Mouse (Mus musculus) urinary bladder, postnatal 25 days (tissue): Measurements from ENCODE around the gene Sinhcaf.
A peak's percentile ranks its signal among the peaks of the same experiment; 100 is the strongest.
"Not testable (repeated sequence)": the region's sequence is repeated elsewhere in the genome, so short reads cannot be mapped to it uniquely, and the experiment has no call there.

Experiments used
- DNase-seq: peaks from one replicate; pipeline ENCODE4 v3.0.0; 2022; ENCODE audit warnings: low spot score

Gene Sinhcaf

DNA sequence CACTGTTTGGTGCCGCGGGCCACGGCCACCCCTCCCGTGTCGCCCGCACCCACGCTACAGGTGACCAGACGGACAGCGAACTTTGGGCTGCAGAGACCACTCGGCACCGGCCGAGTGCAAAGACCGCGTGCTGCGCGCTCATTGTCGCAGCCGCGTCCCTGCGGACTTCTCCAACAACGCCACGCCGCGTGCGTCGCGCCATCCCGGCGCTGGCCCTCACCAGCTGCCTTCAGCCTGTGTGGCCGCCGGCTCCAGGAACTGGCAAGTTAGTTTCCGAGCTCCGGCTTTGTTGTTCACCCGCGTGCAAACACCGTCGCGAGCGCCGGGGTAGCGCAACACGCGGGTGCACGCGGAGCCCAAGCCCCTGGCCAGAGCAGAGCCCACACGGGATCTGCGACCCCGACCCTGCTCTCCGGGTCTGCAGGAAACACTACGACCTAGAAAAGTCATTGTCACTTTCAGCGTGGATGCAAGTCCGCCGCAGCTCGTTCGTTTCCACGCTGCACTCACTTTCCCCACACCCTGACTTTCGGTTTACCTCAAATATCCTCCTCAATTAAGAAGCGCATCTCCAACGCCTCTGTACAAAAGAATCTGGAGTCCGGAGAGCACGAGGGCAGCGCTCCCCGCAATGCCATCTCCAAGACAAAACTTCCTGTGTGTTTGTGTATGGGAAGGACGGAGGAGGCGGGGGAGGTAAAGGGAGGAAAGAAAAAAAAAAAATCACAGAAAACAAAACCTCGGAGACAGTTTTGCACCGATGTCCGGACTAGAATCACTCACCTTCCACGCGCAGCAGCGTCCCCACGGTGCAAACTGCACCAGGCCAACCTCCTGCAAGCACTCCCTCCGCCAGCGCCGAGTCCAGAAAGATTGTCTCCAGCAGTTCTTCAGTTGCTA, 508 bp downstream of the Sinhcaf start:
- DNase-seq, result peak; percentile 34

DNA sequence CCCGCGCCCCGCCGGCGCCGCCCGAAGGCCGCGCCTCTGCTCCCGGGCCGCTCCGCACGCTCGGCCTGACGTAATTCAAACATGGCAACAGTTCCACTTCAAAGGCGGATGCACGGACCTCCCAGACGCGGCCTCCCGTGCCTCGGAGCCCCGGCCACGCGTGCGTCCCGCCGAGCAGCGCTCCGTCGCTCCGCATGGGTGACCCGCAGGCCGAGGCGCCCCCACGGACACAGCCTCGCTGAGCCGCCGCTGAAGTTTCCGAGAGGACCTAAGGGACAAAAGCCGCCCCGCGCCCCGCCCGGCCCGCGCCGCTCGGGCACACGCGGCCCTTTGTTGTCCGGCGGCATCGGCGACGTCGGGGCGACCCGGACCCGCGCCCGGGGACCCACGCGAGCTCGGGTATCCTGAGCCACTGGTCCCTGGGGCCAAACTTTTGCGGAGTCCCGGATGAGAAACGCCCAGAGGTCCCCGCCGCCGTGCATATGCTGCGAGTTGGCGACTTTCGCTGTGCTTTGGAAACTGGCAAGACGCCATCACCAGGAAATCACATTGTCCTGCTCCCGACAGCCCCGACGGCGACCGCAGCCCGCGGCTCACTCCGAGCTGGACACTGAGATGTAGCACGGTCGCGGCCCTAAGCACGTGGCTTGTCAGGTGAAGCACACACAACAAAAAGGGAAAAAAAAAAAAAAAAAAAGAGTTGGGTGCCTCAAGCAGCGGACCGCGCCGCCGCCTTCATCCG, 1.3 kb downstream of the Sinhcaf start:
- peak; percentile 58 for DNase-seq

DNA sequence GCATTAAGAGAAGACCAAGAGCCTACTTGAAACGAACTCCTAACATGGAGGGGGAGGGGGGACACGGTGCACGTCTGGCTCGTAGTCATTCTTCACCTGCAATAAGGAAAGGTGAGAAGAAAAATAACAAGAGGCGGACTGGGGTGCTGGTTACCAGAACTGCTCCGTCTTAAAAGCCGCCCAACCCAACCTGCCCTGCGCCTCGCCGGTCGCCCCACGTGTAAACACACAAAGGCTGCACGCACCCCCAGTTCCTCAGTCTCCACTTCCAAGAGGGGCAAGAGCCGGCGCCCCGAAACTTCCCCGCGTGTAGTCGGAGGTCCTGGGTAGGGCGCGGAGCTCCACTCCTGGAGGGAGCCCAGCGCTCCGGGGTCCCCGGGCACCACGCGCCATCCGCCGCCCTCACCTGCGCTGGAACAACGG, 1.9 kb downstream of the Sinhcaf start:
- DNase-seq, result no peak

DNA sequence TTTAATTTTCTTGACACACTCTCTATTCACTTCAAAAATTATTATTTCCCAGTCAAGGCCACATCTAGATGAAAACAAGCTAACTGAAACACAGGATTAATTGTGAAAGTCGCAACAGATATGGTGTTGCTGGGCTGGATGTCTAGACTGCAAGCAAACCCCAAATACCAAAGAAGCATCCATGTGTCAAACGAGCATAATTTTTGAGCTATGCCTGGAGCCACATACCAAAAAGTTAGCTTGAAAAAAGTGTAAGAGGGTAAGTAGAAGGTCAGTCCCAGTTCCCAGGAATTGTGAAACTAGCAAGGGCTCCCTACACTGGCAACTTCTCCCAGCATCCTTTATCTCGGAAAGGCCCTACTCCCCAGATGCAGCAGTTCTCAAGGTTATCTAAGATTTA, 2.6 kb downstream of the Sinhcaf start:
- no peak for DNase-seq

DNA sequence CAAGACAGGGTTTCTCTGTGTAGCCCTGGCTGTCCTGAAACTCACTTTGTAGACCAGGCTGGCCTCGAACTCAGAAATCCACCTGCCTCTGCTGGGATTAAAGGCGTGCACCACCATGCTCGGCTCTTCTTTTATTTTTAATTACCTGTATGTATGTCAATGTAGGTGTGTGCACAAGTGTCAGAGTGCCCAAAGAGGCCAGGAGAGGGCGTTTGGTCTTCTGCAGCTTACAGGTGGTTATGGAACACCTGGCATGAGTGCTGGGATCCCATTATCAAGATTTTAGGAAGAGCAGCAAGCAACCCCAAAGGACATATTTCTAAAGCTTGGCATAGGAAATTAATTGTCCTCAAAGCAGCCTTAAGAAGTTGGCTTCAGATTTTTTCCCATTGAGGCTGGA, 3.9 kb downstream of the Sinhcaf start:
- no peak for DNase-seq

DNA sequence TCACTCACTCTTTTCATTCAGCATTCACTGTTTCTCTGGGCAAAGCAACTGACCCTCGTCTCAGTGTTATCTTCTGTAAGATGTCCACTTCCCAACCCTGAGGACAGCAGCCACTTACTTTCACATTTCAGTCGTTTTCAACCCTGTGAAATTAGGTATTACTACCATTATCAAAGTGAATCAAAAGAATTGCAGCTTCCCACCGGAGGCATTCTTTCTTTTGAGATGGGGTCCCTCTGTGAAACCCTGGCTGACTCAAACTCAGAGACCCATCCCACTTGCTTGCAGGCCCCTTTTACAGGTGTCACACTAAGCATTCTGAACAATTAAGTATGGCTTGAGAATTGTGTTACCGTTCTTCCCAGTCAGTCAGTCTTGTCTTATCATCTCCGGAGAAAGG, 4.4 kb downstream of the Sinhcaf start:
- no peak for DNase-seq

DNA sequence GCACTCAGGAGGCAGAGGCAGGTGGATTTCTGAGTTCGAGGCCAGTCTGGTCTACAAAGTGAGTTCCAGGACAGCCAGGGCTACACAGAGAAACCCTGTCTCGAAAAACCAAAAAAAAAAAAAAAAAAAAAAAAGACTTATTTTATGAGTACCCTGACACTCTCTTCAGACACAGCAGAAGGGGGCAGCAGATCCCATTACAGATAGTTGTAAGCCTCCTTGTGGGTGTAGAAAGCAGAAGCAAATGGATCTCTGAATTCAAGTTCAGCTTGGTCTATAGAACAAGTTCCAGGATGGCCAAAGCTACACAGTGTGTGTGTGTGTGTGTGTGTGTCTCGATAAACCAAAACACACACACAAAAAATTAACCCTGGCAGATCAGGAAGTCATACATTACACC, 5.9 kb downstream of the Sinhcaf start:
- not testable (repeated sequence) for DNase-seq

DNA sequence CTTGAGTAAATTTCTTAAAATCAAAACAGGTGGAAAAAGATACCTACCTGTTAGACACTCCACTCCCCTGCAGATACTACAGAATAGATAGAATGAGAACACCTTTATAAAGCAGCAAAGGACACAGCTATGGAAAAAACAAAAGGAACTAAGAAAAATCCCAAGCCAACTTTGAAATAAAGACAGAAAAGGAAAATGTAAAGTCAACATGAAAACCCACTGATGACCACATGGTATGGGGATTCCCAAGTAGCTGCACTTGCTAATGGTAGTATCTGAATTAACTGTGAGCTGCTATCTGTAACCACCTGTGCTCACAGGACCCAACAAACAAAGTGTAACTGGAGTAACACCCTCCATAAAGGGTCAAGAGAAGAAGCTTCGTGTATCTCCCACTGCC, 8.6 kb downstream of the Sinhcaf start:
- DNase-seq, result no peak

DNA sequence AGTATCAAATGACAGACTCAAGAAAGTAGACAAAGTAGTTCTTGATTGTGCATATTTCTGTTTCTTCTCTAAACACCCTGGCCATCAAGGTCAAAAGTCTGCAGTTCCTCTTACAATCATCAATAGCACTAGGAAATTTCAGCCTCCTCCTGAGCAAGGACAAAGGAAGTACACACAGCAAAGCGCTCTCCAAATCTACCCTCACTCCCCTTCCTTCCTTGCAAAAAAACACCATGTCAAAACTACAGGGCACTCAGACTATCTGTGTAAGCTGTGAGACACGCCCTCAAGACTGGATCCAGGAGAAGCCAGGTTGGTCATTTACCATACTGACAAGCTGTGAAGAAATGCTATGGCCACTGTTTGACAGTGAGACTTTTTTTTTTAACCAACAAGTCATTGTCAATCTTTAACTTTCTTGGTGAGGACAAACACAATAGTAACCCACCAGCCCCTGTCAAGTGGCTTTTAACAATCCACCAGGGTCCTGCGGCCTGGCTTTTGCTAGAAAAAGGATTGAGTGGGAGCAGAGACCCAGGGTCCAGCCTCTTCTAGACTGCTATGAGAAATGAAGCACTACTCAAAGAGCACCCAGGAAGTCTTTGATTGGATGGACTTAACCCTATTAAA, 11.2 kb downstream of the Sinhcaf start:
- DNase-seq, result no peak

DNA sequence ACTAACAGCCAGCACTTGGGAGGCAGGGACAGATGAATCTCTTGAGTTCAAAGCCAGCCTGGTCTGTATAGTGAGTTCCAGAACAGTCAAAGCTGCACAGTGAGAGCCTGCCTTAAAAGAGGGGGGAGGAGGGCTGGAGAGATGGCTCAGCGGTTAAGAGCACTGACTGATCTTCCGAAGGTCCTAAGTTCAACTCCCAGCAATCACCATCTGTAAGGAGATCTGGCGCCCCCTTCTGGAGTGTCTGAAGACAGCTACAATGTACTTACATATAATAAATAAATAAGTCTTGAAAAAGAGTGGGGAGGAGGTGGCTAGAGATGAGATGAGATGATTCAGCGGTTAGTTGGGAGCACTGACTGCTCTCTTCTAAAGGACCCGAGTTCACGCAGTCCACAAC, 15.0 kb downstream of the Sinhcaf start:
- DNase-seq, result no peak

DNA sequence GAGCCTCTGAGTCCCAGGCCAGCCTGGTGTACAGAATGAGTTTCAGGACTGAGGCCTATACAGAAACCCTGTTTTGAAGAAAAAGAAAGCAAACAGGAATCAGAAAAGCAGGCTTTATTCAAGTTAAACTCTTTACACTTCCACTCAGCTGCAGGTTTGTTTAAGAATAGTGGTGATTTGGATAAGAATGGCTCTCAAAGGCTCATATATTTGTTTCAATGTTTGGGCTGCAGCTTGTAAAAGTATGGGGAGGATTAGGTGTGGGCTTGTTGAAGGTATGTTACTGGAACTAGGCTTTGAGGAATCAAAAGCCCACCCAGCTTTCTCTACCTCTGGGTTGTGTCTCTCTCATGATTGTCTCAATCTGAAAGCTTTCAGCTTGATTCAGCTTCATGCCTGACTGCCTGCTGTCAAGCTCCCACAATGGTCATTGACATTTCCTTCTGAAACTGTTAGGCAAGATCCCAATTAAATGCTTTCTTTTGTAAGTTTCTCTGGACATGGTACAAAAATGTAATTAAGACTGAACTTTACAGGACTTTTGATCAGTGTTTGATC, 27.3 kb downstream of the Sinhcaf start:
- DNase-seq, result no peak

DNA sequence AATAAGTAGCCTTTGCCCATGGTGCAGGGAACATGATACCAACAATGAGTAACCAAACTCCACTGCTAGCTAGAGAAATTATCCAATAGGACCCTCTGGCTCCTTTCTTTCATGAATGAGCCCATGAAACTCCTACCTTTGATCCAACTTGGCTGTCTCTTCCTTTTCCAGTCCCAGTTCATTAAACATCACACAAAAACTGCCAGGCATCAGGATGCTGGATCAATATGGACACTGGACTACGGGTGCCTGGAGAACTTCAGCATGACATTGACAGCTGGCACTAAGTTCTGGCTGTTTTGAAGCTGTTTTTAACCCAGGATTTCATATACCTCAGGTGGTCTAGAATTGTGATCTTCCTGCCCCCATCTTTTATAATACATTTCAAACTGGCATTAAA, 28.6 kb downstream of the Sinhcaf start:
- DNase-seq, result no peak

DNA sequence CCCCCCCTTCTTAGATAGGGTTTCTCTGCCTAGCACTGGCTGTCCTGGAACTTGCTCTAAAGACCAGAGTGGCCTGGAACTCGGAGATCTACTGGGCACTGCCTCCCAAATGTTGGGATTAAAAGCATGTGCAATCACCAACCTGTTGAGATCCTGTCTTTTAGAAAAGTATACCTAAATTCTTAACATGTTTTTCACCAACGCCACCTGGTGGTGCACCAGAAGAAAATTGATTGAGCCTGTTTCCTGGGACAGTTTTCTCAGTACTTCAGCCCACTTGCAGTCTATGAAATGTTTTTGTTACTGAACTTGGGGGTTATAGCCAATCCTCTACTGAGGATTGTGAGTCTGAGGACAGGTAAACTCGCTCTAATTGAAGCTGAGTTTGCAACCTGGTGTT, 29.4 kb downstream of the Sinhcaf start:
- DNase-seq, result peak; percentile 9

DNA sequence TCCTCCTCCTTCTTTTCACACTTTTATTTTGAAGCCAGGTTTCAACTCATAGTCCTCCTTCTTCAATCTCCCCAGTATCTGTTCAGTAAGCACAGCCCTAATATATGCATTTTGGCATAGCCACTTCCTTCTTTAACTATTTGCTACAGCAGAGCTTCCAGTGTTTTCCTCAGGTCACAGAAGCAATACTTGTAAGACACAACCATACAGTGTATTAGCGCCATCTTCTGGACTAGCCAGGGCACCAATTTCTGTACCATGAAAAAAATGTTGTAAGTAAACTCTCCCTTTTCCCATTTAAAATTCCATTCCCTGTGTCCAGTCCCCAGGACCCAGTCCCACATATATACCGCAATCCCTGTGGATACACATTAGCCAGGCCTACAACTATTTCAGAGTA, 32.3 kb downstream of the Sinhcaf start:
- DNase-seq, result peak; percentile 32

DNA sequence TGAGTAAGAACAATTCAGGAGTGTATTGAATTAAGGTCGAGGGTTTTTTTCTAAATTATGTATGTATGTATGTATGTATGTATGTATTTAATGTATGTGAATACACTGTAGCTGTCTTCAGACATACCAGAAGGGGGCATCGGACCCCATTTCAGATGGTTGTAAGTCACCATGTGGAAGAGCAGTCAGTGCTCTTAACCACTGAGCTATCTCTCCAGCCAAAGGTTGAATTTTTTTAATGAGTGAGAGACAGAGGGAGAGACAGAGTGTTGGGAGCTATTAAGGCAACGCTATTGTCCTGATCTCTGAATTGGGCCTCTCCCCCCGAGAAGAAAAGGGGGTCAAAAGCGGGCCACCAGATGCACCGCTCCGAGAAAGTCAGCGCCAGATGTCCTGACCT, 34.4 kb downstream of the Sinhcaf start:
- not testable (repeated sequence) for DNase-seq

DNA sequence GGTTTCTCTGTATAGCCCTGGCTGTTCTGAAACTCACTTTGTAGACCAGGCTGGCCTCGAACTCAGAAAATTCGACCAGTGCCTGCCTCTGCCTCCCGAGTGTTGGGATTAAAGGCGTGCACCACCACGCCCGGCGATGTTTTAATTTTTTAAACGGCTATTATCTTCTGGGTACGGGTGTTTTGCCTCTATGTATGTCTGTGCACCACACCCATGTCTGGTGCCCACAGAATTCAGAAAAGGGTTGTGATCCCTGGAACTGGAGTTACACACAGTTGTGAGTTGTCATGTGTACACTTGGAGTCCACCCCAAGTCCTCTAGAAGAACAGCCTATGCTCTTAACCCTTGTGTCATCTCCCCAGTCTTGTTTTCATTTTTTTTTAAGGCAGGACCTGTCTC, 39.3 kb downstream of the Sinhcaf start:
- DNase-seq, result no peak

DNA sequence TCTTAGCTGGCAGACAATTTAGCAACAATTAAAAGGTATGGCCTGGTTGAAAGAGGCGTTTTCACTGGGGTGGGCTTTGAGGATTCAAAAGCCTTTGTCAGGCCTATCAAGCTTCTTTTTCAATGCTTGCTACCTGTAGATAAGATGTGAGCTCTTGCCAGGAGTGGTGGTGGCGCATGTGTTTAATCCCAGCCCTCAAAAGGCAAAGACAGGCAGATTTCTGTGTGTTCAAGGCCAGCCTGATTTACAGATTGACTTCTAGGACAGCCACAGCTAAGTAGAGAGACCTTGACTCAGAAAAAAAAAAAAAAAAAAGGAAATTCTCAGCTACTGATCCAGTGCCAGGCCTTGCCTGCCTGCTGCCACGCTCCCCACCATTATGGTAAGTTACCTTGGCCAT, 43.5 kb downstream of the Sinhcaf start:
- DNase-seq, result no peak

DNA sequence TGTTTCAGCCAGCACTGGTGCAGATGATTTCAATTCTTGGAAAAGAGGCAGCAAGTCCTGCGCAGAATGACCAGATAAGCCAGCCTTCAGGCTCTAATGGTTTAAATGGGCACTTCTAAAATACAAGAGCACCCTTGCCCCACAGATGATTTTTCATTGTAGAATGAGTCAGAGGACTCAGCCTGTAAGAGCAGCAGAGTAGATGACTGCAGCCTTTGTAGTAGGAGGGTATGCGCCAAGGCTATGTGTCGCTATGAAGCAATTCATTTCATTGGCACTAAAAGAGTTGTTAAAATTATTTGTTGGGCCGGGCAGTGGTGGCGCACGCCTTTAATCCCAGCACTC, 49.8 kb downstream of the Sinhcaf start:
- no peak for DNase-seq

DNA sequence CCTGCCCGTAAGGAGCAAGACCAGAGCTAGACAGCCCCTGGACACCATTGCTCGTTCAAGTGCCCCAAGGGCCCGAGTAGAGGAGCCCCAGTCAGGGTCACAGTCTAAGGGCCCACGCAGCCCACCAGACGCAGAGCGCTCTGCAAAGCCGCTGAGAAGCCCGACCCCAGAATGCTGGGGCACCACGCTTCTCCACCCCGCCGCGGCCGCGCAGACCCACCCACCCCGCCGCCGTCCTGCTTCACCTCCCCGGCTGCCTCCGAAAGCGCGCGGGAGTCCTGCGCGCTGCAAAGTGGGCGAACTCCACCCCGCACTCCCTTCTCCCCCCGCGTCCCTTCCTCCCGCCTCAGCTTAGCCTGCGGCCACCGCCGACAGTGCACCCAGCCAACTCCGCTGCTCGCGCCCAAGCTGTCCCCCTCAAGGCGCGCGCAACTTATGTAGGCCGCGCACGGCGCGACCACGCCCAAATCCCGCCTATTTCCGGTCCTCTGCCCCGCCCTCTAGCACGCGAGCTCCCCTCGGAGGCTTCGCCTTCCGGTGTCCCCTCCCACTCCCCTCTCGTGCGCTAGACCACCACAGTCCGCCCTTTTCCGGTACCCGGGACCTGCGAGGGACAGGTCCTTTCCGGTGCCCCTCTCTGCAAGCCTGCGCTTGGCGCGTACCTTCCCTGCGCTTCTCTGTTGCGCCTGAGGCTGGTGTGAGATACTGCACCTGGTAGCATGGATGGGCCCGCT, 50.3 kb downstream of the Sinhcaf start, which contains the start of gene Caprin2:
Gene Caprin2, minus strand, starts transcription at position 465 of the 734 bp plus-strand sequence.
- peak; percentile 90 for DNase-seq

DNA sequence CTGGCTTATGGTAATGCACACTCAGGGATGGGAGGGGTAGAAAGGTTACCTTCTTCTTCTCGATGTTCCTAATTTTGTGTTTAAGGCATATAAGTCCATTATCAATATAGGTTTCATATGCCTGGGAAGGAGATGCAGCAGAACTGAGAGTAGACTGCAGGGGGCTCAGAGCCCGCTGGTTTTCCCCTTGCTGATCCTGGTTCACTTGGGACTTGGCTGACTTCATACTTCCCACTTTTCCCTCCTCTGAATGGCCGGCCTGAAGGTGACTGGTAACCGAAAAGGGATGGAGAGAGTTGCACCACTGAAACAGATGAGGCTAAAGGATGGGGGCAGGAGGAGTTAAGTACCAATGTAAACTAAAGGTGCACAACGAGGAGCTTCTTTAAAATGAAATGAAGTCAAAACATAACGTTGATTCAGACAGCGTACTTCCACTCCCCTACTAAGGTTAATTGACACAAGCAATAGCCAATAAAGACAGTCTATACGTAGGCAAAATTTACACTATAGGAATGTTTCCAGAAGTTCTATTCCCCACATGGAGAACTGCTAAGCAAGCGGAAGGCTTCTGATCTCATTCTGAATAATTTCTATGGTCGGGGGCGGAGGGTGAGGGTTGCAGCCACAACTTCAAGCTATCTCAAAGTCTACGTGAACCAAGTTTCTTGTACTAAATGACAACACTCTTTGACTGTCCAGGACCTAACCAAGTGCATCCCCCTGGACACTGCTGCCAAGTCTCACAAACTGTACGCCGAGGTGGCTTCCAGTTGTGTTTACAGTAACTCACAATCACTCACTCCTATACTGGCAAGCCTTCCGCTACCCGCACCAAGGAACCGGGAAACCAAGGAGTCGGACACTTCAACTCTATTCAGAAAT, 51.1 kb downstream of the Sinhcaf start:
- no peak for DNase-seq

DNA sequence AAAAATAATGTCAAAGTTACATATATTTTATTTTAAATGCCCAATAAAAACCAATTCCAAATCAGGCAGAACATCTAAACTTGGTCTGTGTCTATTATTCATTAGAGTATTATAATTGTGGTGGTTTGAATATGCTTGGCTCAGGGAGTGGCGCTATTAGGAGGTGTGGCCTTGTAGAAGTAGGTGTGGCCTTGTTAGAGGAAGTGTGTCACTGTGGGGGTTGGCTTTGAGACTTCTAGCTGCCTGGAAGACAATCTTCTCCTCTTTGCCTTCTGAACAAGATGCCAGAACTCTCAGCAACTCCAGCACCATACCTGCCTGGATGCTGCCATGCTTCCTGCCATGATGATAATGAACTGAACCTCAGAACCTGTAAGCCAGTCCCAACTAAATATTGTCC, 72.4 kb downstream of the Sinhcaf start:
- no peak for DNase-seq
